Mouse (Mus musculus): ENCODE results near the gene Thada. TPM values are rescaled to one million over a fixed set of nuclear protein-coding genes. Genes with fewer than 3 reads are reported as not detected.

The Thada gene
- polyA plus RNA-seq, 1 experiment from 2014 or later = 13.8 TPM

GRCm38 (mm10) chr17:84483673-84484320 lies 17.8 kb upstream of the Thada start:
- no peak for ATAC-seq (replicated peaks; ENCODE audit: low FRiP score)
- 82% methylated on average over 6 of the region's 6 CpGs for WGBS

GRCm38 (mm10) chr17:84482831-84483230 lies 16.8 kb upstream of the Thada start:
- no peak for ATAC-seq (replicated peaks; ENCODE audit: low FRiP score)
- no peak overlapping the region for H3K4me2 ChIP-seq (ENCODE audit: low read depth, low read length, severe bottlenecking)
- no peaks in the 10 kb centered on the region for H3K9me3 ChIP-seq (ENCODE audit: control insufficient read depth, low read length)
- no peak overlapping the region for H3K27ac ChIP-seq (ENCODE audit: low read depth, low read length)
- 91% methylated on average over 3 of the region's 3 CpGs for WGBS
- H3K27me3 ChIP-seq (ENCODE audit: control insufficient read depth, insufficient read depth, low read length) = no peaks in the 10 kb centered on the region
- no peak overlapping the region for H3K9ac ChIP-seq (ENCODE audit: low read length)
- no peaks in the 10 kb centered on the region for H3K36me3 ChIP-seq (ENCODE audit: control insufficient read depth, insufficient read depth, low read length)
- DNase-seq (ENCODE audit: low spot score) = no peak
- H3K4me3 ChIP-seq (ENCODE audit: low read depth, low read length) = no peak overlapping the region
- H3K4me1 ChIP-seq (replicated peaks; ENCODE audit: control insufficient read depth, insufficient read depth, low read length) = no peaks in the 10 kb centered on the region

More at GRCm38 (mm10) chr17:84483673-84484320, 17.8 kb upstream of the Thada start:
- Histone ChIP-seq H3K4me1 (replicated peaks; ENCODE audit: control insufficient read depth, insufficient read depth, low read length) (no peaks in the 10 kb centered on the region), H3K4me3 (ENCODE audit: low read depth, low read length) (no peak overlapping the region), H3K9me3 (ENCODE audit: control insufficient read depth, low read length) (no peaks in the 10 kb centered on the region), H3K9ac (ENCODE audit: low read length) (no peak overlapping the region), H3K27me3 (ENCODE audit: control insufficient read depth, insufficient read depth, low read length) (no peaks in the 10 kb centered on the region), H3K36me3 (ENCODE audit: control insufficient read depth, insufficient read depth, low read length) (no peaks in the 10 kb centered on the region), H3K27ac (ENCODE audit: low read depth, low read length) (no peak overlapping the region), H3K4me2 (ENCODE audit: low read depth, low read length, severe bottlenecking) (no peak overlapping the region)
- DNase-seq (ENCODE audit: low spot score) = peak; percentile 3

GRCm38 (mm10) chr17:84480464-84481355 lies 14.7 kb upstream of the Thada start:
- ATAC-seq (replicated peaks; ENCODE audit: low FRiP score) = no peak; the same call in 1 of the 2 replicates
- 51% methylated on average over 15 of the region's 15 CpGs for WGBS
- no peak overlapping the region for H3K27ac ChIP-seq (ENCODE audit: low read depth, low read length)
- H3K9ac ChIP-seq (ENCODE audit: low read length) = no peak overlapping the region
- no peak overlapping the region for H3K4me3 ChIP-seq (ENCODE audit: low read depth, low read length)
- H3K4me1 ChIP-seq (replicated peaks; ENCODE audit: control insufficient read depth, insufficient read depth, low read length) = no peaks in the 10 kb centered on the region
- DNase-seq (ENCODE audit: low spot score) = peak; percentile 42
- no peak overlapping the region for H3K4me2 ChIP-seq (ENCODE audit: low read depth, low read length, severe bottlenecking)
- no peaks in the 10 kb centered on the region for H3K27me3 ChIP-seq (ENCODE audit: control insufficient read depth, insufficient read depth, low read length)
- H3K36me3 ChIP-seq (ENCODE audit: control insufficient read depth, insufficient read depth, low read length) = no peaks in the 10 kb centered on the region
- no peaks in the 10 kb centered on the region for H3K9me3 ChIP-seq (ENCODE audit: control insufficient read depth, low read length)

- Histone ChIP-seq H3K27ac (ENCODE audit: low read depth, low read length) (no peak overlapping the region), H3K4me2 (ENCODE audit: low read depth, low read length, severe bottlenecking) (no peak overlapping the region), H3K9me3 (ENCODE audit: control insufficient read depth, low read length) (no peaks in the 10 kb centered on the region), H3K9ac (ENCODE audit: low read length) (no peak overlapping the region), H3K36me3 (ENCODE audit: control insufficient read depth, insufficient read depth, low read length) (no peaks in the 10 kb centered on the region), H3K4me1 (replicated peaks; ENCODE audit: control insufficient read depth, insufficient read depth, low read length) (no peaks in the 10 kb centered on the region), H3K4me3 (ENCODE audit: low read depth, low read length) (no peak overlapping the region), H3K27me3 (ENCODE audit: control insufficient read depth, insufficient read depth, low read length) (no peaks in the 10 kb centered on the region)
- WGBS = 89% methylated on average over 4 of the region's 4 CpGs
- DNase-seq (ENCODE audit: low spot score) = peak; percentile 1
- no peak for ATAC-seq (replicated peaks; ENCODE audit: low FRiP score)
Measured at GRCm38 (mm10) chr17:84478276-84478675, 12.3 kb upstream of the Thada start.

- 93% methylated on average over 5 of the region's 5 CpGs for WGBS
- DNase-seq (ENCODE audit: low spot score) = no peak
- Histone ChIP-seq H3K9me3 (ENCODE audit: control insufficient read depth, low read length) (no peaks in the 10 kb centered on the region), H3K9ac (ENCODE audit: low read length) (no peak overlapping the region), H3K27ac (ENCODE audit: low read depth, low read length) (no peak overlapping the region), H3K36me3 (ENCODE audit: control insufficient read depth, insufficient read depth, low read length) (no peaks in the 10 kb centered on the region), H3K4me1 (replicated peaks; ENCODE audit: control insufficient read depth, insufficient read depth, low read length) (no peaks in the 10 kb centered on the region), H3K4me3 (ENCODE audit: low read depth, low read length) (no peak overlapping the region), H3K4me2 (ENCODE audit: low read depth, low read length, severe bottlenecking) (no peak overlapping the region), H3K27me3 (ENCODE audit: control insufficient read depth, insufficient read depth, low read length) (no peaks in the 10 kb centered on the region)
- no peak for ATAC-seq (replicated peaks; ENCODE audit: low FRiP score)
Measured at GRCm38 (mm10) chr17:84477176-84477575, 11.2 kb upstream of the Thada start.

GRCm38 (mm10) chr17:84474312-84474711 lies 8.3 kb upstream of the Thada start:
- Histone ChIP-seq H3K36me3 (ENCODE audit: control insufficient read depth, insufficient read depth, low read length) (no peaks in the 10 kb centered on the region), H3K27ac (ENCODE audit: low read depth, low read length) (no peak overlapping the region), H3K4me1 (replicated peaks; ENCODE audit: control insufficient read depth, insufficient read depth, low read length) (no peaks in the 10 kb centered on the region), H3K27me3 (ENCODE audit: control insufficient read depth, insufficient read depth, low read length) (no peaks in the 10 kb centered on the region), H3K9ac (ENCODE audit: low read length) (no peak overlapping the region), H3K4me3 (ENCODE audit: low read depth, low read length) (no peak overlapping the region), H3K9me3 (ENCODE audit: control insufficient read depth, low read length) (no peaks in the 10 kb centered on the region), H3K4me2 (ENCODE audit: low read depth, low read length, severe bottlenecking) (no peak overlapping the region)
- ATAC-seq (replicated peaks; ENCODE audit: low FRiP score) (no peak), DNase-seq (ENCODE audit: low spot score) (no peak)
- WGBS = 64% methylated on average over 4 of the region's 4 CpGs

- peaks cover 3% of the 10 kb centered on the region; the same call in 1 of the 2 replicates for H3K36me3 ChIP-seq (ENCODE audit: control insufficient read depth, insufficient read depth, low read length)
- H3K4me3 ChIP-seq (ENCODE audit: low read depth, low read length) = no peak overlapping the region
- ATAC-seq (replicated peaks; ENCODE audit: low FRiP score) = no peak
- H3K4me1 ChIP-seq (replicated peaks; ENCODE audit: control insufficient read depth, insufficient read depth, low read length) = no peaks in the 10 kb centered on the region
- 91% methylated on average over 4 of the region's 4 CpGs for WGBS
- H3K27ac ChIP-seq (ENCODE audit: low read depth, low read length) = no peak overlapping the region
- no peak for DNase-seq (ENCODE audit: low spot score)
- no peaks in the 10 kb centered on the region for H3K9me3 ChIP-seq (ENCODE audit: control insufficient read depth, low read length)
- no peak overlapping the region for H3K9ac ChIP-seq (ENCODE audit: low read length)
- no peak overlapping the region for H3K4me2 ChIP-seq (ENCODE audit: low read depth, low read length, severe bottlenecking)
- no peaks in the 10 kb centered on the region for H3K27me3 ChIP-seq (ENCODE audit: control insufficient read depth, insufficient read depth, low read length)
Measured at GRCm38 (mm10) chr17:84435012-84435411, 31.0 kb downstream of the Thada start.

- DNase-seq (ENCODE audit: low spot score) (no peak), ATAC-seq (replicated peaks; ENCODE audit: low FRiP score) (no peak)
- no peak overlapping the region for H3K4me3 ChIP-seq (ENCODE audit: low read depth, low read length)
- no peak overlapping the region for H3K9ac ChIP-seq (ENCODE audit: low read length)
- H3K36me3 ChIP-seq (ENCODE audit: control insufficient read depth, insufficient read depth, low read length) = peaks cover 3% of the 10 kb centered on the region; the same call in 1 of the 2 replicates
- no peaks in the 10 kb centered on the region for H3K4me1 ChIP-seq (replicated peaks; ENCODE audit: control insufficient read depth, insufficient read depth, low read length)
- no peak overlapping the region for H3K27ac ChIP-seq (ENCODE audit: low read depth, low read length)
- H3K4me2 ChIP-seq (ENCODE audit: low read depth, low read length, severe bottlenecking) = no peak overlapping the region
- no peaks in the 10 kb centered on the region for H3K9me3 ChIP-seq (ENCODE audit: control insufficient read depth, low read length)
- no peaks in the 10 kb centered on the region for H3K27me3 ChIP-seq (ENCODE audit: control insufficient read depth, insufficient read depth, low read length)
Measured at GRCm38 (mm10) chr17:84434233-84434632, 31.8 kb downstream of the Thada start.
